Mouse (Mus musculus) erythroblast, embryonic 14.5 days (primary cell): ENCODE results near the gene H3f3b.

Experiments used
- GATA1 ChIP-seq: IDR thresholded peaks from 2 replicates; pipeline ENCODE4 v1.6.1; 2012; ENCODE audit warnings: low read length, inconsistent platforms, mixed read lengths
- TAL1 ChIP-seq: IDR thresholded peaks from 3 replicates; pipeline ENCODE4 v1.6.1; 2012; ENCODE audit warnings: low read length, inconsistent platforms, mixed read lengths

GRCm38 (mm10) chr11:116028177-116028865, 559 bp upstream of the H3f3b start:
- TF ChIP-seq TAL1 (no peak), GATA1 (no peak)
